Mouse (Mus musculus): ENCODE data around the gene Klhl33. TPM values are rescaled to one million over a fixed set of nuclear protein-coding genes. Genes with fewer than 3 reads are reported as not detected.

Klhl33 gene
- total RNA-seq, 4 experiments from 2014 or later: 5.5 to 8.3 (median 6.6) TPM

- no peak for DNase-seq (ENCODE audit: low spot score in 2 of 2)
These were observed 41.5 kb downstream of the Klhl33 start for GRCm38 (mm10) chr14:50855788-50856187.

Other genes starting within 250 kb of the Klhl33 start
- gene Olfr747, start 204.3 kb downstream of the Klhl33 start, total RNA-seq (2022): not detected
- gene Olfr748, start 190.1 kb downstream of the Klhl33 start, total RNA-seq (2022): not detected
- gene Olfr749, start 152.4 kb downstream of the Klhl33 start, total RNA-seq (2022): not detected
- 10 to 100 TPM; 49.2 to 55.3 (median 52.1) TPM for gene Ttc5, start 112.0 kb downstream of the Klhl33 start, total RNA-seq (2022)
- gene Ccnb1ip1, start 89.8 kb downstream of the Klhl33 start, total RNA-seq (2022): under 1 TPM in 2 of 4 experiments, not detected in 2; 0.24 to 0.32 TPM
- gene Parp2, start 89.7 kb downstream of the Klhl33 start, total RNA-seq (2022): 10 to 100 TPM; 20.9 to 28.0 (median 25.9) TPM
- gene Tep1, start 26.9 kb downstream of the Klhl33 start, total RNA-seq (2022): 1 to 10 TPM; 4.4 to 7.1 (median 5.7) TPM
- 10 to 100 TPM; 30.1 to 36.2 (median 33.2) TPM for gene Osgep, start 27.4 kb upstream of the Klhl33 start, total RNA-seq (2022)
- 10 to 100 TPM; 55.5 to 64.8 (median 60.2) TPM for gene Apex1, start 27.5 kb upstream of the Klhl33 start, total RNA-seq (2022)
- 100 to 1,000 TPM in 3 of 4 experiments, 10 to 100 TPM in 1; 92.6 to 121 (median 109) TPM for gene Pip4p1, start 33.3 kb upstream of the Klhl33 start, total RNA-seq (2022)
- 10 to 100 TPM; 10.4 to 17.7 (median 16.6) TPM for gene Pnp, start 33.6 kb upstream of the Klhl33 start, total RNA-seq (2022)
- 10 to 100 TPM in 1 of 4 experiments, 1 to 10 TPM in 3; 6.5 to 18.1 (median 8.9) TPM for gene Gm49342, start 47.0 kb upstream of the Klhl33 start, total RNA-seq (2022)
- 1 to 10 TPM; 1.2 to 2.0 (median 1.4) TPM for gene Pnp2, start 58.5 kb upstream of the Klhl33 start, total RNA-seq (2022)
- gene Rnase10, start 110.2 kb upstream of the Klhl33 start, total RNA-seq (2022): under 1 TPM in 1 of 4 experiments, not detected in 3; 0.23 TPM
- not detected for gene Rnase9, start 144.4 kb upstream of the Klhl33 start, total RNA-seq (2022)
- gene Rnase11, start 152.7 kb upstream of the Klhl33 start, total RNA-seq (2022): not detected
- gene Rnase12, start 160.2 kb upstream of the Klhl33 start, total RNA-seq (2022): not detected
- not detected for gene Olfr750, start 176.9 kb upstream of the Klhl33 start, total RNA-seq (2022)
- gene Rnase4, start 193.6 kb upstream of the Klhl33 start, total RNA-seq (2022): 10 to 100 TPM; 15.6 to 31.6 (median 22.1) TPM
- gene Ang, start 193.6 kb upstream of the Klhl33 start, total RNA-seq (2022): 1 to 10 TPM; 4.6 to 9.5 (median 5.3) TPM
- not detected for gene Eddm3b, start 216.9 kb upstream of the Klhl33 start, total RNA-seq (2022)
- under 1 TPM in 2 of 4 experiments, not detected in 2; 0.24 to 0.32 TPM for gene Rnase6, start 226.4 kb upstream of the Klhl33 start, total RNA-seq (2022)
- gene Rnase1, start 249.3 kb upstream of the Klhl33 start, total RNA-seq (2022): 1 to 10 TPM in 1 of 4 experiments, under 1 TPM in 3; 0.67 to 2.4 (median 0.85) TPM